Mouse (Mus musculus): ENCODE results near the gene Hrasls5.
A peak's percentile ranks its signal among the peaks of the same experiment; 100 is the strongest.

Hrasls5 gene

GRCm38 (mm10) chr19:7606801-7607689 is 5.3 kb upstream of the Hrasls5 start, which contains the start of gene Lgals12:
Lgals12 (minus strand) TSS chr19:7607193.
- DNase-seq (ENCODE audit: low read depth), result no peak

DNA sequence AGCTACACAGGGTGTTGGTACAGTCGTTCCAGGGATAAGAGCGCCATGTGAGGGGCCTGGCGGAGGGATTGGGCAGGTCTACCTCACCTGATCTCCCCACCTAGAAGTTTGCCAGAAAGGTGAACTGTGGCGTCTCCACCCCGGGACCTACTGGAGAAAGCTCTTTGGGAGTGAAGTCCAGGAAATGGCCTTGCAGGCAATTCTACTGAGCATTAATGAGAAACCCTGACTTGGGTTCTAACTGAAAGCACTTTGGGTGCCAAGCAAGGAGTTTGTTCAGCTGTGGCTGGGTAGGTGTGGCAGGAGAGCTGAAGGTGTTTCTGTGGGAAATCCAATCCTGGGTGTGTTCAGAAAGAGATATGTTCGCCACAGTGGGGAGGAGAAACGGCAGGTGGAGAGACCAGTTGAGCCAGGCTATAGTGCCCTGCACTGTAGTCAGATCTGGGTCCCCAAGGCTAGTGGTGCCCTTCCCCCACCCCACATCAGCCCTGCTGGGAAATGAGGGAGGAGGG is 4.6 kb upstream of the Hrasls5 start:
- no peak for DNase-seq (ENCODE audit: low read depth)

DNA sequence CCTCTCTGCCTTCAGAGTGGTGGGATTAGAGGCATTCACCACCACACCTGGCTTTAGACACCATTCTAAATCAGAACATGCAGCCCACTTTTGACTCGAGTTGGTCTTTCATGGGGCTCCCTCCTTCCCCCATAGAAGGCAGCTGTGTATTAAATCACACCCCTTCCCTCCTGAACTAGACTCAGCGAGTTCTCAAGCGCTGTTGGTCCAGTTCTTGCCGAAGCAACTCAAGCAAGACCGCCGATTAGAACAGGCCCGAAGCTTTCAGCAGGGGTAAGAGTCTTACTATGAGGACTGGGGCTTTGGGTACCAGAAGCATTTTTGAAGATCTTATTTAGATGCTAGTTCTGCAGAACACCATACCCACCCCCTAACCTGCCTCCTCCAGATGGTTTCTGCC is 810 bp downstream of the Hrasls5 start:
- DNase-seq (ENCODE audit: low read depth), result no peak

GRCm38 (mm10) chr19:7616231-7616930 is 4.0 kb downstream of the Hrasls5 start:
- no peak for DNase-seq (ENCODE audit: low read depth)

- DNase-seq (ENCODE audit: low read depth), result no peak
These were observed 4.7 kb downstream of the Hrasls5 start for GRCm38 (mm10) chr19:7617085-7617484.

- peak; percentile 66 for DNase-seq (ENCODE audit: low read depth)
These were observed 5.4 kb downstream of the Hrasls5 start for GRCm38 (mm10) chr19:7617696-7618095.

GRCm38 (mm10) chr19:7633021-7633420 is 20.7 kb downstream of the Hrasls5 start:
- DNase-seq (ENCODE audit: low read depth), result no peak

DNA sequence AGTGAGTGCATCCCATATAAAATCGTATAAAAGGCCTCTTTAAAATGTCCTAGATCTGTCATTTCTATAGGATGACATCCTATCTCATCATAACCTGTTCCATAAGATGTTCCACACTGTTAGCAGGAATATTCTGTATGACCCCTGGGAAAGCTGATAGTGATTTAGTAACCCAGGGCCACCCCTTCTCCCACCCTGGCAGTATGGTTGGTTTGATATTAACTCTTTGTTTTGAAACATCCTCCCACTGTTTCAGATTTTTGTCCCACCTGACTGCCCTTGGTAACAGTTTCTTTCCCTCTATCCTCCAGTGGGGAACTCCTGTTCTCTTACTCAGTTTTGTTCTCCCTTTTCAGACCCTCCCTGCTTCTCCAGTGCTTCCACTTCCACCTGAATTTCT is 21.4 kb downstream of the Hrasls5 start:
- no peak for DNase-seq (ENCODE audit: low read depth)

DNA sequence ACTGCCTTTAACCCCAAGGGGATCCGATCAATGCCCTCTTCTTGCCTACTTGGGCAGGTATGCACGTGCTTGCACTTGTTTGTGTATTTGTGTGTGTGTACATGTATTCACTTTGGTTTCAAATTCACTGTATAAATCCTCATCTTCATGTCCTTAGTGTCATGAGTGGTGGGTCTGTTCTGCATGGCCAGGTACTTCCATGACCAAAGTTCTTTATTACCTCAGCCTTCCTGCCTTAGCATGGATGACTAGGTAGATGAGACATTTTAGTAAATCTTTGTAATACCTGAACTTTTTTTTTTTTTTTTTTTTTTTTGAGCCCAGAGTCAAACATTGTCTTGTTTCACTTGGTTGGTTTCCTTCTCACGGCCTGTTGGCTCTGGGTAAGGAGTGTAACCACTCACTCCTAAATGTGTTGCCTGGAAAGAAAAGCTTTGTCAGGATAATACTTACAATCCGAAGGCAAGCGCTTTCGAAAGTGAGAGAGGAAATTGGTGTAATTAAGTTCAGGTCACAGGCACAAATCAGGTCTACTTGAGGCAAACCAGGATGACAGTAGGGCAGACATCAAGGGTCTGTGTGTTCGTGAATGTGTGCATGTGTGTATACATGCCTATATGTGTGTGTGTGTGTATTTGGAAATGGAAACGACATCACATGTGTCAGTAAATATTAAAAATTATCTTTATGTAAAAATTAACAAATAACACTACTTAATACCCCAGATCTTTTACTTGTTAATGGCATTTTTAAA is 36.7 kb downstream of the Hrasls5 start:
- no peak for DNase-seq (ENCODE audit: low read depth)

- DNase-seq (ENCODE audit: low read depth), result no peak
These were observed 59.7 kb downstream of the Hrasls5 start for GRCm38 (mm10) chr19:7672033-7672432.

GRCm38 (mm10) chr19:7687988-7688387 is 75.6 kb downstream of the Hrasls5 start:
- no peak for DNase-seq (ENCODE audit: low read depth)
